Mouse (Mus musculus) lung, postnatal 0 days (tissue): ENCODE data around the gene Oaz1. TPM values are rescaled to one million over a fixed set of nuclear protein-coding genes. Genes with fewer than 3 reads are reported as not detected.

Source experiments
- ATAC-seq: fragments of 200-750 bp; cut with Nextera tagmentation; 2 replicates; pipeline ENCODE4 v1.8.0; 2017; ENCODE audit warnings: moderate library complexity
- DNase-seq: peaks from one replicate; pipeline ENCODE4 v3.0.0-alpha.2; 2016; ENCODE audit warnings: low spot score
- H3K27ac ChIP-seq: fragments of 300-500 bp; sonication (generic); 2 replicates; pipeline ENCODE4 v1.5.1; 2014; ENCODE audit warnings: antibody characterized with exemption, mild to moderate bottlenecking, low read length, mixed read lengths
- H3K27me3 ChIP-seq: fragments of 300-500 bp; sonication (generic); replicated peaks from 2 replicates; pipeline ENCODE4 v1.6.1; 2014; ENCODE audit warnings: low read length, mixed read lengths; ENCODE audit not compliant: insufficient read depth
- H3K36me3 ChIP-seq: fragments of 300-500 bp; sonication (generic); 2 replicates; pipeline ENCODE4 v1.6.1; 2014; ENCODE audit warnings: low read length, mixed read lengths; ENCODE audit not compliant: insufficient read depth
- H3K4me1 ChIP-seq: fragments of 300-500 bp; sonication (generic); 2 replicates; pipeline ENCODE4 v1.6.1; 2014; ENCODE audit warnings: antibody characterized with exemption, low read depth, low read length, mixed read lengths; ENCODE audit not compliant: insufficient read depth
- H3K4me2 ChIP-seq: fragments of 300-500 bp; sonication (generic); replicated peaks from 2 replicates; pipeline ENCODE4 v1.6.1; 2014; ENCODE audit warnings: low read depth, mild to moderate bottlenecking, low read length, moderate library complexity, mixed read lengths
- H3K4me3 ChIP-seq: fragments of 300-500 bp; sonication (generic); 2 replicates; pipeline ENCODE4 v1.5.1; 2014; ENCODE audit warnings: low read depth, low read length
- H3K9ac ChIP-seq: fragments of 300-500 bp; sonication (generic); replicated peaks from 2 replicates; pipeline ENCODE4 v1.6.1; 2014; ENCODE audit warnings: low read depth, mild to moderate bottlenecking
- H3K9me3 ChIP-seq: fragments of 300-500 bp; sonication (generic); 2 replicates; pipeline ENCODE4 v1.6.1; 2016; ENCODE audit warnings: low read length, mixed read lengths
- CTCF ChIP-seq: IDR thresholded peaks from 2 replicates; pipeline ENCODE4 v1.5.1; 2016; ENCODE audit warnings: antibody characterized with exemption, mild to moderate bottlenecking
- EP300 ChIP-seq: IDR thresholded peaks from 2 replicates; pipeline ENCODE4 v1.6.1; 2016; ENCODE audit warnings: antibody characterized with exemption, mild to moderate bottlenecking, control low read depth
- WGBS: fragments of 180-500 bp; shearing (Covaris S2); extraction: QIAGEN DNeasy Blood & Tissue Kit; methylation state at CpG from one replicate; pipeline ENCODE4 v1.1.7; 2014; 5-methylcytosine and 5-hydroxymethylcytosine counted together
- polyA plus RNA-seq: library from polyadenylated mRNA; unstranded; fragments of >200 nt; fragmentation: Nextera tagmentation; extraction: Ambion mirVana; gene quantifications from 2 replicates; pipeline ENCODE4 v1.2.1, GENCODE M21; 2015

Oaz1 gene
- polyA plus RNA-seq, 1 experiment from 2014 or later, result 1,416 TPM

DNA sequence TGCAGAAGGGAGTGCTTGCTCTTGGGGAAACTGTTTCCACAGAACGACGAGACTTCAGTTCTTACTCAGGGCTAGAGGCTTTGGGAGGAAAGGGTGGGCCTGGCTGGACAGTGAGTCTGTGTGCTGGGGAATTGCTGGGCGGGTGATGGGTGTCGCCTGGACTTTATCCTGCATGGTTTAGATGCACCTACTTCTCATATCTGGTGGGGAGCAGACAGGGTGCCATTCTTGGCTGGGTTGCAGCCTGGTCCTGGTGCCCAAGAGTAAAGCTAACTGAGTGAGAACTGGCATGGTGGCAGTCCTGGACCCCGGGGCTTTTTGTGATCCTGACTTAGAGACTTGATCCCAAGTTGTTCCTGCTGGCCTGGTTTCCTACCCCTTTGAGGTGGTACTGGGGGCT is 30.5 kb downstream of the Oaz1 start:
- H3K27ac ChIP-seq, result no peak overlapping the region
- peaks cover 5% of the 10 kb centered on the region; the same call in 1 of the 2 replicates for H3K36me3 ChIP-seq
- no peaks in the 10 kb centered on the region for H3K27me3 ChIP-seq
- no peak overlapping the region for H3K9ac ChIP-seq
- WGBS, result 70% methylated on average over 5 of the region's 5 CpGs
- no peak for DNase-seq
- TF ChIP-seq CTCF (no peak), EP300 (no peak)
- H3K4me3 ChIP-seq, result no peak overlapping the region
- ATAC-seq, result no peak
- H3K4me1 ChIP-seq, result peaks cover 5% of the 10 kb centered on the region; the same call in 1 of the 2 replicates
- H3K4me2 ChIP-seq, result no peak overlapping the region
- no peaks in the 10 kb centered on the region for H3K9me3 ChIP-seq

DNA sequence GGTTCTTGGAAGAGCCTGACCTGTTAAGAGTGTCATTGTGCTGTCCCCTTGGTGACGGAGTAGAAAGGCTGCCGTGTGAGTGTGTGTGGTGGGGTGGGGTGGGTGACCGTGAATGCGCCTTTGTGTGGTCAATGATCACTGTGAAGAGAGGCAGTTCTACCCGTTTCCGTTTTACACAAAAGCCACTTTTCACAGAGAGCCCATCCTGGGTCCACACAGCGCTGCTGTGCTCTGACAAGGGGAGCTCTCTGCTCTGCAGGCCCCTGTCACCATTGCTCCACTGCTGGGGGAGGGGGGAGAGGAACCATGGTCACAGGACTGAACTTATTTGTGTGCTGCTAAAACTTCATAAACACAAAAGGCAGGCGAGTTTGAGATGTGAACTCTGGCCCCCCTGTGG is 30.9 kb downstream of the Oaz1 start:
- peaks cover 5% of the 10 kb centered on the region; the same call in 1 of the 2 replicates for H3K4me1 ChIP-seq
- no peak overlapping the region for H3K9ac ChIP-seq
- 48% methylated on average over 8 of the region's 8 CpGs for WGBS
- no peak overlapping the region for H3K4me2 ChIP-seq
- no peaks in the 10 kb centered on the region for H3K27me3 ChIP-seq
- no peak overlapping the region for H3K27ac ChIP-seq
- no peaks in the 10 kb centered on the region for H3K9me3 ChIP-seq
- H3K4me3 ChIP-seq, result no peak overlapping the region
- no peak for DNase-seq
- peaks cover 7% of the 10 kb centered on the region; the same call in 1 of the 2 replicates for H3K36me3 ChIP-seq
- ATAC-seq, result no peak
- TF ChIP-seq EP300 (no peak), CTCF (no peak)

DNA sequence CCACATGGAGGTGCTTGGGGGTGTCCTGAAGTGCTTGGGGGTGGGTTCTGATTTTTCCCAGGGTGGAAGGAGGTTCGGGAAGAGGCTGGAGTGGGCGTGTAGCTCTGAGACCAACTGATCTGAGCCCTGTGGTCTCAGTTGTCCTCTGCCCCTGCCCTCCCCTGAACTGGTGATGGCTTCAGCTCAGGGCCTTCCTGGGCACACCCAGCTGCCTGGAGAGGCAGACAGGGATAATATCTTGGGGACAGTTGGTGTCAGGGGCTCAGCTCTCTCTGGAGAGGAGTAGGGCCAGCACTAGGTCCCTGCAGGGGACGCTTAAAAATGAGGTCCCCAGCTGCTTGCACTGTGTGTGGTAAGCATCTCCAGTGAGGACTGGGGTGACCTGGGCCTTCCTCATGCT is 31.4 kb downstream of the Oaz1 start:
- Histone ChIP-seq H3K4me3 (no peak overlapping the region), H3K9ac (no peak overlapping the region), H3K9me3 (no peaks in the 10 kb centered on the region), H3K27me3 (no peaks in the 10 kb centered on the region), H3K4me2 (no peak overlapping the region), H3K36me3 (peaks cover 7% of the 10 kb centered on the region; the same call in 1 of the 2 replicates), H3K4me1 (peaks cover 5% of the 10 kb centered on the region; the same call in 1 of the 2 replicates), H3K27ac (no peak overlapping the region)
- DNase-seq (no peak), ATAC-seq (no peak)
- TF ChIP-seq EP300, result no peak
- TF ChIP-seq CTCF, result no peak
- 53% methylated on average over 3 of the region's 3 CpGs for WGBS

DNA sequence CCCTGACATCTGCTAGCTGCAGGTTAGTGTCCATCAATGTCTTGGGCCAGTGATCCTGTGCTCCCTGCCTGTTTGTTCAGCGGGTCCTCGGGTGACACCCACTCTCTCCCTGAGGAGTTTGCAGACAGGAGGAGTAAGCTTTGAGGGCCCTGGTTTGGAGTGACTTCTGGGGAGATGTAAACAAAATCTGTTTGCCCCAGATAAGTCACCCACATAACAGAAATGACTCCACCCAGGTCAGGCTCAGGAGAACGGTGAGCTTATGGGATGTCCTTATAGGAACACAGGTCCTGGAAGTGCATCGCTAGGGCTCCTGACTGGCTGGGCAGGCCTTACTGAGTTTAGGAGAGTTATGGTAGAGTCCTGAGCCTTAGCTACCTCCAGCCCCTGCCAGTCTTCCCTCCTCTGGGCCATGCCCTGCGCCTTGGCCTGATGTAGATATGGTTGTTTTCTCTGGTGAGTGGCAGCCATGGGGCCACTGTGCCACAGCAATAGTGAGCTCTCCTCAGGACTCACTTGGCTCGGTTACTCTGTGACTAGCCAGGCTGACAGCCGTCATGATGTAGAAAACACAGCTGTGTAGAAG is 32.0 kb downstream of the Oaz1 start:
- Histone ChIP-seq H3K36me3 (peaks cover 7% of the 10 kb centered on the region; the same call in 1 of the 2 replicates), H3K9ac (no peak overlapping the region), H3K4me1 (peaks cover 5% of the 10 kb centered on the region; the same call in 1 of the 2 replicates), H3K9me3 (no peaks in the 10 kb centered on the region), H3K4me2 (no peak overlapping the region), H3K27ac (no peak overlapping the region), H3K4me3 (no peak overlapping the region), H3K27me3 (no peaks in the 10 kb centered on the region)
- DNase-seq (no peak), ATAC-seq (no peak)
- WGBS, result 53% methylated on average over 7 of the region's 7 CpGs
- no peak for TF ChIP-seq EP300
- no peak for TF ChIP-seq CTCF

DNA sequence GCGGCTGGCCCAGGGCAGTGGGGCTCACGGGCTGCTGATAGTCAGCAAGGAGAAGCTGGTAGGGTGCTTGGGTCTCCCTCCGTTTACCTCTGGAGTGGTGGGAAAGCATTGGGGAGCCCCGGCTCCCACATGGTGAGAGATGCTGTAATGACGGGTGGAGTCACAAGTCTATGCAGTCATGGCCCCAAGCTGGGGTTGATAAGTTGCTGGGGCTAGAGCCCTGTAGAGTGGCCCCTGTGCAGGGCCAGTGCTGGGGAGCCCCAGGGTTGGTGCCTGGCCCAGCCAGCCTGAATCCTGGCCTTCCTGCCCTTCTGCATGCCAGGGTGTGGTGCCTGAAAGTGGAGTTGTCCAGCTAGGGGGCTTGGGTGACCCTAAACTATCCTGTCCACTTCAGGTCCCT is 35.8 kb downstream of the Oaz1 start:
- no peak for DNase-seq
- 94% methylated on average over 5 of the region's 5 CpGs for WGBS
- H3K4me2 ChIP-seq, result no peak overlapping the region
- H3K27ac ChIP-seq, result no peak overlapping the region
- H3K4me1 ChIP-seq, result no peaks in the 10 kb centered on the region
- no peak for TF ChIP-seq CTCF
- no peak for TF ChIP-seq EP300
- no peak overlapping the region for H3K4me3 ChIP-seq
- no peaks in the 10 kb centered on the region for H3K27me3 ChIP-seq
- ATAC-seq, result no peak
- no peaks in the 10 kb centered on the region for H3K9me3 ChIP-seq
- H3K9ac ChIP-seq, result no peak overlapping the region
- peaks cover 7% of the 10 kb centered on the region; the same call in 1 of the 2 replicates for H3K36me3 ChIP-seq

DNA sequence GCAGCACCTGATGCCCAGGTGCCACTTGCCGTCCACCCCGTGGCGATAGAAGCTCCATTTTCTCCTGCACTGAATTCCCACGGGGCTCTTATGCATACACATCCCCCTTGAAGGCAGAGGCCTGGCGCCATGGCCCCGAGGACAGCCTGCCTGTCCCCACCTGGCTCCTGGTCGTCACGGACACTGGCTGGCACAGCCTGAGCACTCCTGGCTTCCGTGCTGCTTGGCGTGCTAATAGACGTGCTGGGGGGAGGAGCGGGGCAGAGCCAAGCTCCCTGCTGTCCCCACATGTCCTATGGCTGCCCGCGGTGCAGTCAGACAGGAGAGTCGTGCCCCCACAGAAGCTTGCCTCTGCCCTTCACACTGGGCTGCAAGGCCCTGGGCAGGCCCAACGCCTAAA is 38.0 kb downstream of the Oaz1 start:
- H3K4me2 ChIP-seq, result no peak overlapping the region
- H3K9ac ChIP-seq, result no peak overlapping the region
- no peak overlapping the region for H3K4me3 ChIP-seq
- H3K9me3 ChIP-seq, result no peaks in the 10 kb centered on the region
- 88% methylated on average over 15 of the region's 16 CpGs for WGBS
- TF ChIP-seq EP300 (no peak), CTCF (no peak)
- H3K36me3 ChIP-seq, result peaks cover 7% of the 10 kb centered on the region; the same call in 1 of the 2 replicates
- no peaks in the 10 kb centered on the region for H3K27me3 ChIP-seq
- H3K4me1 ChIP-seq, result no peaks in the 10 kb centered on the region
- DNase-seq (no peak), ATAC-seq (peak; percentile 12; the same call in 1 of the 2 replicates)
- H3K27ac ChIP-seq, result no peak overlapping the region

DNA sequence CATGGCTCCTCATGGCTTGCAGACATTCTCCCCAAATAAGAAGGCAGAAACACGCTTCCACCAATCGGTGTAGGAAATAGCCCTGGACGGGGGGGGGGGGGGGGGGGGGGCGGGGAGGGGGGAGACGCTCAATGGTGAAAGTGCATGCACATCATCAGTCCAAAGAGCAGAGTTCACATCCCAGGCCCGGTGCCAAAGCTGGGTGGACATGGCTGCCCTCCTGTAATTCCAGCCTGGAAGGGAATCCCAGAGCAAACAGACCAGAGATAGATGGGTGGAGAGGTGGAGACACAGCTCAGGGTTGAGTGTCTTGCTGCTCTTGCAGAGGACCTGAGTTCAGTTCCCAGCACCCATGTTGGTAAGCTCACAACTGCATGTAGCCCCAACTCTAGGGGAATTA is 44.5 kb downstream of the Oaz1 start:
- no peak overlapping the region for H3K9ac ChIP-seq
- H3K27ac ChIP-seq, result no peak overlapping the region
- H3K36me3 ChIP-seq, result no peaks in the 10 kb centered on the region
- no peak for DNase-seq
- H3K4me2 ChIP-seq, result no peak overlapping the region
- no peak overlapping the region for H3K4me3 ChIP-seq
- no peaks in the 10 kb centered on the region for H3K9me3 ChIP-seq
- 74% methylated on average over 3 of the region's 6 CpGs for WGBS
- H3K4me1 ChIP-seq, result no peaks in the 10 kb centered on the region
- ATAC-seq, result no peak
- TF ChIP-seq EP300 (no peak), CTCF (no peak)
- no peaks in the 10 kb centered on the region for H3K27me3 ChIP-seq
